Mouse (Mus musculus) cerebellum, adult 9-10 months (tissue): ENCODE data around the gene Nlrx1.

Experiments used
- DNase-seq: peaks from one replicate; pipeline ENCODE4 v3.0.0; 2022

Nlrx1 gene

GRCm38 (mm10) chr9:44233802-44234478 lies 34.5 kb downstream of the Nlrx1 start, which contains the start of gene Cbl:
TSS of gene Cbl (minus strand) at chr9:44234049.
- peak; percentile 99 for DNase-seq

- peak; percentile 56 for DNase-seq
These were observed 35.2 kb downstream of the Nlrx1 start for GRCm38 (mm10) chr9:44233021-44233801.

GRCm38 (mm10) chr9:44231609-44232008 lies 36.8 kb downstream of the Nlrx1 start:
- DNase-seq, result peak; percentile 21

GRCm38 (mm10) chr9:44225993-44226392 lies 42.4 kb downstream of the Nlrx1 start:
- no peak for DNase-seq

- no peak for DNase-seq
These were observed 54.9 kb downstream of the Nlrx1 start for GRCm38 (mm10) chr9:44213538-44213937.

DNA sequence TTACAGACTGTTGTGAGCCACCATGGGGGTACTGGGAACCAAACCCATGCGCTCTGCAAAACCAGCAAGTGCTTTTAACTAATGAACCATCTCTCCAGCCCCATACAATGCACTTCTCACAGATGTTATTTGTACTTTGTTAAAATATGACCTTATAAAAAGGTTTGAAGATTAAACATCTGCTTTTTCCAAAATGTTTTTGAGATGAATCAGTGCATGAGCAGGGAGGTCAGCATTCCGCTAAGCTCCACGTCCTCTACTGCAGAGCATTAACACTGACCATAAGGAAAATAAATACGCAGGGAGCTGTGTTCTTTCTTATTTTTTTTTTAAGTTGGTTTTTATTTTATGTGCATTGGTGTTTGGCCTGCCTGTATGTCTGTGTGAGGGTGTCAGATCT lies 56.0 kb downstream of the Nlrx1 start:
- DNase-seq, result no peak

GRCm38 (mm10) chr9:44209416-44209815 lies 59.0 kb downstream of the Nlrx1 start:
- DNase-seq, result no peak

- no peak for DNase-seq
These were observed 60.6 kb downstream of the Nlrx1 start for GRCm38 (mm10) chr9:44207840-44208239.
